Mouse (Mus musculus) neutrophil, adult 5-6 weeks (primary cell): ENCODE data around the gene Mpzl1. TPM values are rescaled to one million over a fixed set of nuclear protein-coding genes. Genes with fewer than 3 reads are reported as not detected.

Experiments used
- ATAC-seq: fragments of 151-379, 151-347 bp; 2 replicates; pipeline ENCODE4 v1.8.0; 2017; ENCODE audit warnings: mild to moderate bottlenecking, moderate TSS enrichment; ENCODE audit not compliant: insufficient number of reproducible peaks, poor library complexity, low FRiP score, severe bottlenecking; ENCODE audit errors: extremely low read depth
- total RNA-seq: library from RNA; stranded (forward); fragments of 200-1000 nt; gene quantifications from 2 replicates; pipeline ENCODE4 v1.2.3, GENCODE M21; 2017

Mpzl1 gene
- total RNA-seq, 1 experiment from 2014 or later, result not detected

- ATAC-seq, result no peak
Observed at GRCm38 (mm10) chr1:165661191-165661590, 26.9 kb upstream of the Mpzl1 start.

DNA sequence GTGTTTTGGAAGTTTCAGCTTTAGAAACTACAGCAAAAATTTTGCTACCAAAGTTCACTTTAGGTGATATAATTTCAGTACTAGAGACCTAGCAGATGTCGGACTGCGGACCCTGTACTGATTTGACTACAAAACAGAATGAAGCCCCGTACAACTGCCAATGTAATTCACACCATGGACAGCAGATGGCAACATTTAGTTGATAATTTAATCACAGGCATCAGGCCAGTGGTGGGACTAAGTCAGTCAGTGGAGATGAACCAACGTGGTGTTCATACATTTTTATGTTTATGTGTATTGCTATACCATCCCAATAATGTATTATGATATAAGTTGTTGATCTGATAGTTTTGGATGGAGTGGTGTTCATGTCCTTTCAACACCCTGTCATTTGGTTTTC, 26.4 kb upstream of the Mpzl1 start:
- peak; percentile 51 for ATAC-seq

GRCm38 (mm10) chr1:165658602-165659001, 24.3 kb upstream of the Mpzl1 start:
- ATAC-seq, result peak; percentile 29; the same call in 1 of the 2 replicates

DNA sequence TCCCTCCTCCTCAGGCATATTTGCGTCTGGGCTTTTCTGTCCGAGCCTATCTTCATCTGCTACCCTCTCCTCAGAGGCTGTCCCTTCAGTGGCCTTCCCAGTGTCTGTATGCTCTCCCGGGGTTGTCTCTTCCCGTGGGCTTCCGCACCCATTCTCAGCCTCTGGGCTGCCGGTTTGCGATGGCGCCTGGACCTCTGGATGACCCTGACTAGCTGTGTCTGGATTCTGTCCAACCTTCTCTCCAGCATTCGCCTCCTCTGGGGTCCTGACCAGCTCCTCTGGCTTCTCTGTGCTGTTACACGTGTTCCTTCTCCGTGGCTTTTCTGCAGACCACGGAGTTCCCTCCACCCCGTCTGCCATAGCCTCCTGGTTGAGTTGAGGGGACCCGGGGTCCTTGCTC, 21.1 kb upstream of the Mpzl1 start:
- no peak for ATAC-seq

- peak; percentile 51; the same call in 1 of the 2 replicates for ATAC-seq
Observed at GRCm38 (mm10) chr1:165655022-165655421, 20.7 kb upstream of the Mpzl1 start.

- no peak for ATAC-seq
Observed at GRCm38 (mm10) chr1:165653126-165653885, 19.0 kb upstream of the Mpzl1 start.

GRCm38 (mm10) chr1:165652507-165652906, 18.2 kb upstream of the Mpzl1 start:
- ATAC-seq, result no peak

GRCm38 (mm10) chr1:165651158-165651557, 16.8 kb upstream of the Mpzl1 start:
- ATAC-seq, result no peak

- ATAC-seq, result no peak
Observed at GRCm38 (mm10) chr1:165645102-165645501, 10.8 kb upstream of the Mpzl1 start.

DNA sequence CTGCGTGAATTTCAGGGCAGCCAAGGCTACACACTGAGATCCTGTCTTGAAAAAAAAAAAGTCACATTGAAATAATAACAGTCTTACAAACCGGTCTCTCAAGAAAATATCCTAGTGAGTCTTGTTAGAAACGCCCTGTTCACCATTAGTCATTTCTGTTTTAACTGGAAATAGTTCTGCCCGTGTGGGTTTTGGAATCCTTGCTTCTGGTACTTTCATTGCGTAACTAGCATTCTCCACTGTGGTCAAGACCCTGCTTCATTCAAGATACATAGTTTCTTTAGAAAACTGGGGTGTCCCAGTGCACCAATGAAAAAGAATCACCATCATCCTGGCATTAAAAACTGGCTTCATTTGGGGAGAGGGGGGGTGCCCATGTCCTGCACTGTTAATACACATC, 9.4 kb upstream of the Mpzl1 start:
- no peak for ATAC-seq

GRCm38 (mm10) chr1:165642780-165643311, 8.5 kb upstream of the Mpzl1 start:
- ATAC-seq, result no peak

- peak; percentile 67 for ATAC-seq
Observed at GRCm38 (mm10) chr1:165641786-165642771, 7.7 kb upstream of the Mpzl1 start.

GRCm38 (mm10) chr1:165641271-165641771, 7.0 kb upstream of the Mpzl1 start:
- ATAC-seq, result peak; percentile 75

DNA sequence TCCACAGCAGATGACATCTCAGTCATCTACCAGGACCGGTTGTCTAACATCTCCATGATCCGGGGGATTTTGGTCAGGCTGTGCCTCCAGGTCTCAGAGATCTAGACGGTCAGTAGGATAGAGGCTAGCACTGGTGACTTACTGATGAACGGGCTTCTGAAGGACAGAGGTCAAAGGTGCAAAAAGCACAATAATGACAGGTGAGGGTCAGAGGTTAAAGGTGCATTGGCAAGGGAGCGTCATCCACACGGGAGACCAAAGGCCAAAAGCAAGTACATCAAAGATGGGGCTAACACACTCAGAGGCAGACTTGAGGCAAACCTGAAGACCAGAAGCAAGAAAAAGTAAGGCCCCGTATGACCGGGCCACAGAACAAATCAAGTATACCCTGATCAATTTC, 2.0 kb upstream of the Mpzl1 start:
- ATAC-seq, result no peak

DNA sequence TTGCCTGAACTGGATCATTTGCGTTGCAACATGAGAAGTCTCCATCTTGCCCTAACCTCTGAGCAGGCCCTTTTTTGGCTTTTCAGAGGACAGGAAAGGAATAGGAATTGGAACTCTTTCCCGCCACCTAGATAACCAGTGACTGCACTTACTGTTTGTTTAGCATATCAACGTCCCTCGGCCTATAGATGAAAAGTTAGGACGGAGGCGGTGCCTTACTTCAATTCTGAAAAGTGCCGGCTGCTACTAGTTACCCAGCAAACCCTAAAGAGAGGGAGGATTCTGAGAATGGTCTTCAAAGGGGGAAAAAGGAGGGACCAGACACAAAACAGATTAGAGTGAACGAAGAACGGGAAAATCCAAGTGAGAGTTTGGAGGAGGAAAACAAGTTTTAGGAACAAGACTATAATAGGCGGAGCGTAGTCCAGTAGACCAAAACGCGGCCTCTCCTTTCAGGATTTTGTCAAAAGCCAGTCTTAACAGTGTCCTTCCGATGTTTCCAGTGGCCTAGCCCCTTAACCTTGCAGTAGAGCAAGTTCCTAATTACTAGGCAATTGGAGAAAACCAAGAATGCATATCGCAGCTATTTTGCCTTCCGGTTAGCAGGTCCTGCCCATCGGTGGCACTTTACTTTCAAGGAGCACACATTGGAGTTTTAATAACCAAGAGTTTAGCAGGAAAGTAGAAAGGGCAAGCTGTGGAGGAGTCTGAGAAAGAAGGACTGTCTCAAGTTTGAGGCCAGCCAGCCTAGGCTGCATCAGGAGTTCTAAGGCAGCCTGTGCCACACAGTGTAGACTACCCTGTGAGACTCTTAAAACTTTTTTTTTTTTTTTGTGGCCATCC, 938 bp upstream of the Mpzl1 start:
- no peak for ATAC-seq

GRCm38 (mm10) chr1:165633345-165633744, 993 bp downstream of the Mpzl1 start:
- ATAC-seq, result no peak

GRCm38 (mm10) chr1:165631136-165631535, 3.2 kb downstream of the Mpzl1 start:
- no peak for ATAC-seq

- no peak for ATAC-seq
Observed at GRCm38 (mm10) chr1:165629975-165630374, 4.4 kb downstream of the Mpzl1 start.

- ATAC-seq, result no peak
Observed at GRCm38 (mm10) chr1:165628603-165629002, 5.7 kb downstream of the Mpzl1 start.
